Mouse (Mus musculus) kidney, adult 9 months (tissue): Measurements from ENCODE around the gene Foxj2.

Experiments used
- DNase-seq: peaks from one replicate; pipeline ENCODE4 v3.0.0; 2022

Gene Foxj2

GRCm38 (mm10) chr6:122879141-122879735, 59.5 kb downstream of the Foxj2 start:
- peak; percentile 22 for DNase-seq

DNA sequence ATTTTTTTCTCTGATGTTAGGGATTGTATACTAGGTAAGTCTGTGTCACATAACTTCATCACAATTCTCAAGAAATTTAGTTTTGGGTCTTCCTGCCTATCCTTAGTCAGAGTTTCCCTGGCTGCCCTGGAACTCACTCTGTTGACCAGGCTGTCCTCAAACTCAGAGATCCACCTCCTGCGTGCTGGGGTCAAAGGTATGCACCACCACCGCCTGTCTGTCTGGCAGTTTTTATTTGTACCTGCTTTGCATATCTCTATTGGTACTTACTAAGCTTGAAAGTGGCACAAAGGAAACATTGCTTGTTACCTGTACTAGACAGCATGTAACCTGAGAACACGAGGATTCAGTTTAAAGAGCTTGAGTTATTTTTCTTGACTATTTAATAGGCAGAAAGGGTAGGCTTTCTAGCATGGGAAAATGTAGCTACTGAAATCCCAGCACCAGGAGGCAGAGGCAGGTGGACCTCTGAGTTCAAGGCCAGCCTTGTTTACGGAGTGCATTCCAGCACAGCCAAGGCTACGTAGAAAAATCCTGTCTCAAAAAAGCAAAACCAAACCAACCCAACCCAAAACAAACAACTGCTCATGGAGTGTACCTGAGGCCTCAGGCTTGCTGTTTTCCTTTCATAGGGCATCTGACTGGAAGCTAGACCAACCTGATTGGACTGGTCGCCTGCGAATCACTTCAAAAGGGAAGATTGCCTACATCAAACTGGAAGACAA, 60.2 kb downstream of the Foxj2 start:
- peak; percentile 62 for DNase-seq

DNA sequence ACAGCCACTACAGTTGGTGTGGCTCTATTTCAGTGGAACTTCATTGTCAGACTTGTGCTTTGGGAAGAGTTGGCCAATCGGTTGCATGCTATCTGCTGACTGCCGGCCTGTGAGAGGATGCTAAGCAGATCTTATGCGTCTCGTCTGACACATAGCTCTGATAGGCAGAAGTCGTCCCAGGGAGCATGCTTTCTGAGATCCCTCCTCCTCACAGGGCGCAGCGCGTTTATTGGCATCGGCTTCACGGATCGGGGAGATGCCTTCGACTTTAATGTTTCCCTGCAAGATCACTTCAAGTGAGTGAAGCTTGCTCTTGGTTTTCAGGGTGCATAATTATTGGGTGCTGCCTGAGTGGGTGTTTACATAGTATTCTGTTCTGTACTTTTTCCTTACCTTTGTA, 61.6 kb downstream of the Foxj2 start:
- no peak for DNase-seq

GRCm38 (mm10) chr6:122883603-122884002, 63.9 kb downstream of the Foxj2 start:
- DNase-seq: no peak

DNA sequence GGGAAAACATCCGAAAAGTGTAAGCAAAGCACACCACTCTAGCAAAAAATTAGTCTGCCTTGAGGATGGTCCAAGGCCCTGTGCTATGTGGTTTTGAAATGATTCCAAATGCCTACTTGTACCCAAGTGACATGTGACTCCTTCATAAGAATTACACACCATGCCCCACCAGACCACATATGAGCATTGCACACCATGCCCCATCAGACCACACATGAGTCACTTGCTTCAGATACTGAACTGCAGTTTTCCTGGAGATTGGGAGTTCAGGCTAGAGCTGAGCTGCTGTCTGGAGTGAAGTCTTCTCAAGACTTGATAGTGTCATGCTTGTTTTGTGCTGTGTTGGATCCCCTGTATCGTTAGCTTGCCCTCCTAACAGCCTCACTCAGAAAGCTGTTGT, 69.9 kb downstream of the Foxj2 start:
- no peak for DNase-seq

DNA sequence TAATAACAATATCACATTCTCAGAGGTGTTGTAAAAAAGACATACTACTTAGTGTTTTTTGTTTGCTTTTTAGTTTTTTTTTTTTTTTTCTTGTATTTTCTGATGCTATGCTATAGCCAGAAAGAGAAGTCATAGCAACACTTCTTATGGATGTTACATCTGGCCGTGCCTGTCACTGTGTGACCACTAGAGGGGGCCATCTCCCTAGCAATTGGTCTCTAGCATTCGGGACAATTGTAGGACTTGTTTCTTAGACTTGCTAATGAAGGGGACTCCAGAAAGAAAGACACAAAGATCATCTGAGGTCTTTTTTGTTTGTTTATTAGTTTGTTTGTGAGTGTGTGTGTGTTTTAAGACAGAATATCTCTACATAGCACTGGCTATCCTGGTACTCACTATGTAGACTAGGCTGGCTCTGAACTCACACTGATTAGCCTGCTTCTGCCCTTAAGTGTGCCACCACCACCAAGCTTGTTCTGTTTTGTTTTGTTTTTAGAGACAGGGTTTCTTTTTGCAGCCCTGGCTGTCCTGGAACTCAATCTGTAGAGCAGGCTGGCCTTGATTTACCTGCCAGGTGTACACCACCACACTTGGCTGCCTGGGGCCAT, 72.8 kb downstream of the Foxj2 start:
- DNase-seq: peak; percentile 52
